Mouse (Mus musculus) monocyte, adult 5-6 weeks (primary cell): ENCODE measurements around the gene Mindy3. TPM values are rescaled to one million over a fixed set of nuclear protein-coding genes. Genes with fewer than 3 reads are reported as not detected.
"Not testable (repeated sequence)": the region's sequence is repeated elsewhere in the genome, so short reads cannot be mapped to it uniquely, and the experiment has no call there.

Experiments
- ATAC-seq: fragments of 153-309, 156-312 bp; replicated peaks from 2 replicates; pipeline ENCODE4 v1.8.0; 2017; ENCODE audit warnings: mild to moderate bottlenecking; ENCODE audit not compliant: low TSS enrichment, insufficient number of reproducible peaks, severe bottlenecking, poor library complexity, low FRiP score
- total RNA-seq: library from RNA; stranded (forward); fragments of 200-1000, 200-491, 200-594 nt; gene quantifications from 3 replicates; pipeline ENCODE4 v1.2.3, GENCODE M21; 2017

The Mindy3 gene
- total RNA-seq, result 30.5 to 73.2 TPM (median 47.8 TPM) in 3 replicates

DNA sequence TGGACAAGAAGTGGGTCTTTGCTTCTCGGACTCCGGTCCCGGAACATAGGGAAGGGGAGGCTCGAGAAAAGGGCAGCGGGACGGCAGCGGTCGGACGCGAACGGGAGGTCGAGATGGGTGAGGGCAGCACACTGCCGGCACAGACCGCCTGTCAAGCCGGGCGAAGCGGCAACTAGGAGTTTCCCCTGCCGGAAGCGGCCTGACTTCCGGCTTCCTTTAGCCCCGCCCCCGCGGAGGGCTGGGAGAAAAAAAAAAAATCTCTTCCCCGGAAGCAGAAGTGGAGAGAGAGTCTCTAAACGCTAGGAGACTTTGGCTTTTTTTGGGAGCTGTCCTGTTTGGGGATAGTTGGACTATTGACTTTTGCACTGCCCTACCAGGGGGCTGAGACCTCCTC is at the start of gene Mindy3:
TSS of gene Mindy3 (minus strand) at position 209 of the 394 bp plus-strand sequence.
- peak; percentile 90 for ATAC-seq

DNA sequence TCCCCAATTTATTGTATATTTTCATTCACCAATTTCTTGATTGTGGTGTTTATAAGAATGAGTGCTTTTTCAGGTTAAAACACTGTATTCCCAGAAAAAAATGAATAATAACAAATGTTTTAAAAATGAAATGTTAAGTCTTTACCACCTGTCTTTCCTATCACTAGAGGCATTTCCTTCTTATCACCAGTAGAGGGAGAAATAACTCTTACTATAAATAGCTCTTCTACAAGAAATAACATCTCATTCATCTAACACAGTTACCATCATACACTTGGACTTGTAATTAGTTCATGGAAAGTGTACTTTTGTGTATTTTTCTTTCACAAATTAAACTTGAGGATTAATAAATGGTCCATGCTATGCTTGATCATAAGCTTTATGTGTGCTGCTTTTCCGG is 40.5 kb upstream of the Mindy3 start:
- no peak for ATAC-seq

DNA sequence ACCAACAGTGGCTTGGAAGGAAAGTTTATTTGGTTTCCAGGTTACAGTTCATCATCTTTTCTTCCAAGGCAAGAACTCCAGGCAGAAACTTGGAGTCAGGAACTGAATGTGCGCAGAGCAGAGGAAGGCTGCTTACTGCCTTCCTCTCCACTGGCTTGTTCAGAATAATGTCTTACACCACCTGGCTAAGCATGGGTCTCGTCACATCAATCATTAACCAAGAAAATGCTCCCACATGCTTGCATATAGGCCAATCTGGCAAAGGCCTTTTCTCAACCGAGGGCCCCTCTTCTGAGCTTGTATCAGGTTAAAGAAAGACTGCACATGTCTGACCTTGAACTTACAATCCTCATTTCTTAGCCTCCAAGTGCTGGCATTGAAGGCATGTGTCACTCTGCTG is 30.8 kb upstream of the Mindy3 start:
- ATAC-seq, result no peak

DNA sequence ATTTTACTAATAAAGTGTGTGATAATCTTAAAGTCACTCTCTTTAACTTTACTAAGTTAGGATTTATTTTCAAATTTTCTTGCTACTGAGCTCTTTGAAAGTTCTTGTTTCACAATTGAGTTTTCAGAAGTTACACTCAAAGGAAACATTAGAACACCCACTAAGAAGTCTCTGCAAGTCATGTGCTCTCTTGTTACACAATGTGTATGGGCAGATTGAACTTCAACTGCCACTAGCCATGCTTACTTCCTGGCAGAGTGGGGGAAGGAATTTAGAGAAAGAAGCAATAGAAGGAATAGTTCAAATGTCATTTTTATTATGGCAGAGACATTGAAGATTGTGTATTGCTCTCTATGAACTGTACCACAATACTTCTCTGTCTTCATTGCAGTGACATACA is 20.9 kb upstream of the Mindy3 start:
- ATAC-seq, result no peak

DNA sequence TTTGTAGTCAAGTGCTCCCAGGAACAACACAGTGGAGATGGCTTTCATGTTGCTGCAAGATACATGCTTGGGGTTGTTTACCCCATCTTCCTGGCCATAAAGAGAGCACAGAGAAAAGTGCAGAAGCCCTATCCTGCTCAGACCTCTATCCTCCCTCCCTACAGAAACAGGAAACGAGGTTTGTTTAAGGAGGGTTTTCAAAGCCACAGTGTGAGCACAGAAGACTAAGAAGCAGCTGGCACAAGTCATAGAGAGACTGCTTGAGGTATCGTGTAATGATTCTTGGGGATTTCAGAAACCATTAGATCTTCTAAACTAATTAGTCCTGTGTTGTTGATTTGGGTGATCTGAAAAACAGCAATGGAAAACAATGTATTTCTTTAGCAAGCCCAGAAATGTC is 20.3 kb upstream of the Mindy3 start:
- no peak for ATAC-seq

DNA sequence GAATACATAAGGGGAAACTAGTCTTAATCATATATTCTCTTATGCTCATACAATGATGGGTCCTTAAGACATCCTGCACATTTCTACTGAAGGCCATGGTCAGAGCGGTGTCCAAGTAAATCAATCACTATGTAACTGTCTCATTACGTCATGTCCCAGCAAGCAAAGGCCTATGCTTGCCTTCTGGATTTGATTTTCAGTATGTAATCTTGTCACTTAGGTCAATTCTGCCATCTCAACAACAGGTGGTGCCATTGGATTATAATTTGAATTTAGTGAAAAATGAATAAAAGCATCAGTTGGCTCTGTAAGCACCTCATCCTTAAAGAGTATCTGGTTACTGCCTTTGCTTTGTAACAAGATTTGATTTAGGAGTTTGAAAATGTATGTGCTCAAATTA is 18.9 kb upstream of the Mindy3 start:
- ATAC-seq, result no peak

DNA sequence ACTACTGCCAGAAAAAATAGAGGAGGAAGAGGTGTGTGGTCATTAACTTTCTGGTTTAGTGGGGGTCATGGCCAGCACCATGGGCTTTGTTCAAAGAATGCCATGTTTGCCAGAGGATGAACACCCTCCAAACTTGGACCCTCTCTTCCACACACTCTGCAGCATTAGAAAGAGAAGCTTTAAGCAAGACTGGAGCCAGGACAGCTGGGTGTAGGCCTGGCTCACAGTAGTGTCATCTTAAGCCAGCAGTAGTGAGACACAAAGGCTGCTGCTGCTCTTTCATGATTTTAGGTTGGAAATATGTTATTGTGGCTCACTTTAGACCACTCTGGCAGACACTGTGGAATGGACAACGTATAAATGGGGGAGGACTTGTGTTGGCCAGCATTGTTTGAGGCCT is 12.8 kb upstream of the Mindy3 start:
- no peak for ATAC-seq

DNA sequence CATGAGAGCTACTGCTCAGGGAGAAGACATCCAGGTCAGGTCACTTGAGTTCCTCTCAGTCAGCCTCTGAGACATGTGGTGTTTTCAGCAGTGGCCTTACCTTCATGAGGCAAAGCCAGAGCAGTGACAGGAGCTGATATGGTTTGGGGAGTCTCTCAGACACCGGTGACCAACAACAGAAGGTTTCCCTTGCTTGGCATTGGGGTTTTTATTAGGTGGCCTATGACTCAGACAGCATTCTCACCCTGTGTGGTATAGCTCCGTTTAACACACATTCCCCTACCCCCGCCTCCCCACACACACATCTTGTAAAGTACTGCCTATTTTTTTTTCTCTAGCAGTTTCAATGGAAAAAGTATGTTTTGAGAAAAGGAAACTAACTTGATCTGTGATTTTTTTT is 5.1 kb upstream of the Mindy3 start:
- no peak for ATAC-seq

DNA sequence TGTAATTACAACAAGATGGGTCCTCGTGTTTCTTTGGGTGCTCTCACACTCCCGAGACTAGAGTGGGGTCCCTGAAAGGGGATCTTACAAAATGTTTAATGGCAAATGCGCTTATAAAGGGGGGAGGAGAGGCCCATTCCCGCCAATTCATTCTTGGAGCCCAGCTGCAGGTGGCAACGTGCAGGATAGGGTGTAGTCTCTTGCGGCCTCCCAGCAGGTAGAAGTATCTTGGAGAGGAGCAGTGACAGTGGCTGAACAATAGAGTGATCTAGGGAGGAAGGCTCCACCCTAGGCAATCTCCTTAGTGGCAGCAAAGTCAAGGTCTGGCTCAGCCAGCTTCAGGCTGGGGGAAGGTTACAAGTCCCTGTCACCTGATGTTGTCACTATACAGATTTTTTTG is 4.2 kb upstream of the Mindy3 start:
- ATAC-seq, result not testable (repeated sequence)

DNA sequence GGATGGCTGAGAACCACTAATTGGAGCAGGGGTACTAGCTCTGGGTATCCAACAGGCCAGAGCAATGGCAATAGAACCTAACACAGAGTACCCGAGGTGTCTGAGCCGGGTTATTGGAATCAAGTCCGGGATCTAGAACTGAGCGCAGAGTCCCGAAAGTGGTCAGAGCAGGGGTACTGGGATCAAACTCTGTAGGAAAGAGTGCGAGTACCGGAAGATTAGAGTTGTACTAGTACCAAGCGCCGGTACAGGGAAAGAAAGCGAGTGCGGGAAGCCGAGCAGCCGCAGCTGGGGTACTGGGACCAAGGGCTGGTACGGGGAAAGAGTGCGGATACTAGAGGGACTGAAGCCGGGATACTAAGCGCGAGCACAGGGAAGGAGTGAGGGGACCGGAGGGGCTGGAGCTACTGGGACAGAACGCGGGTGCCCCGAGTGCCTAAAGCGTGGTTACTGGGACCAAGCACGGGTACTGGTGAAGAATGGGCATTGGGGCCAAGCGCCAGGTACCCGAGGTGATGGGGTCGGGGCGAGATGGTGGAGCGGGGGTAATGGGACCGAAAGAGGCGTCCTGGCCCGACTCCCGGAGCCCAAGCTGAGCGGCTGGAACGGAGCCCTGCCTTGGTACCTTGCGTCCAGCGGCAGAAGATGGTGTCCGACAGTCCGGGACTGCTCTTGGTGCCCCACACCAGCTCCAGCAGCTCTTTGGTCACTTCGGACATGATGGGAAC is 572 bp downstream of the Mindy3 start:
- ATAC-seq, result peak; percentile 25

DNA sequence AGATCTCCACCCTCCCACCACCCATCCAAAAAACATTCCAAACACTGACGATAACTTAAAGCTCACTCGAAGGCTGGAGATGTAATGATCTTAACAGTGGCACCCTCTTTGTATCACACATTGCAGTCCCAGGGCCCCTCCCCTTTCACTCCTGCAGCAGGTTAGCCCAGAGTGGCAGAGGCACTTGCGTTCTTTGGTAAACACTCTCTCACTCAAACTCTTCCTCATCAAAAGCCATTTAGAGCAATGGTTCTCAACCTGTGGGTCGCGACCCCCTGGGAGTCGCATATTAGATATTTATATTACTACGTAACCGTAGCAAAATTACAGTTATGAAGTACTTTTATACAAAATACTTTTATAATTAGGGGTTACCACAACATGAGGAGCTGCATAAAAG is 1.1 kb downstream of the Mindy3 start:
- ATAC-seq, result no peak

DNA sequence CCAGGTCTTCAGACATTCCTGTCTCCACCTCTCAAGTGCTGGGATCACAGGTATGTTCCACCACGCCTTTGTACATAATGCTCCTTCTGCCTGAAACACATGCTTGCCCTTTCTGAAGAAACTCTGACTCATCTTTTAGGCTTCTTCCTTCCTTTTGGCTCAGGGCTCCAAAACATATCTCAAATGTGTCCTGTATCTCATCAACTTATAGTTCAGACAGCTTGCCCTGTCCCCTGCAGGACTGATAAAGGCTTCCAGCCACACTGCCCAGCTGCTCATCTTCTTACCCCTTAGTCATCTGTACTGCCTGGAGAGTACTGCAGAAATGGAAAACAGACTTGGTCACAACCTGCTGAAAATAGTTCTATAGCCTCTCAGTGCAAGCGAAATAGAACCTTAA is 7.0 kb downstream of the Mindy3 start:
- ATAC-seq, result no peak

DNA sequence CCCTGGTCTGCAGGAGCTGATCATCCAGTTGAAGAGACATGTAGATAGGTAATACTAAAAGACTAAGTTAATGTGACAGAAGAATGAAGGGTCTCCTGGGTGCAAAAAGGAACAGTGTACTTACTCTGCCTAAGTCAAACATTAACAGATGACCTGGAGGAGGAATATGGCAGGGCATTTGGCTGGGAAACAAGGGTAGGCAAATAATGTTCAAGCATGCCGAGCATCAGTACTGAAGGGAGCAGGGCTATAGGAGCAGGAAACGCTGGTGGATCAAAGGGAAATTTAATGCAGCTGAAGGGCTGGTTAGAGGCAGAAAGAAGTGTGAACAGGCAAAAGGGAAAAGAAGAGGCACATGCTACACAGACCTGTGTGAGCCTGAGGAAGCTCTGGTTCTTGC is 8.1 kb downstream of the Mindy3 start:
- no peak for ATAC-seq

DNA sequence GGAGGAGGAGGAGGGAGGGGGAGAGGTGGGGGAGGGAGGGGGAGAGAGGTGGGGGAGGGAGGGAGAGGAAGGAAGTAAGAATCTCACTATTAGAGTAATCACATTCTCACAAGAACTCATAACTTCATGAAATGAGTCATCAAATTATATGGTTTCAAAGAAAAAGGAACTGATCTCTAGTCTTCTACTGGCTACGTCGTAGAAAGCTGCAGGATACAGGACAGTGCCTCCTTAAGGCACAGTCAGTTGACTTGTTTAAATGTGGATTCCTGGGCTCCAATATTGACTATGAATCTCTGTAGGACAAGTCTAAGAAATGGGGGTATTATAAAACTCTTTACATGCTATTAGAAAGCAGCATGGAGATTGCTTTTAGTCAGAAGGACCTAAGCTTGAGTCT is 12.5 kb downstream of the Mindy3 start:
- peak; percentile 71 for ATAC-seq

DNA sequence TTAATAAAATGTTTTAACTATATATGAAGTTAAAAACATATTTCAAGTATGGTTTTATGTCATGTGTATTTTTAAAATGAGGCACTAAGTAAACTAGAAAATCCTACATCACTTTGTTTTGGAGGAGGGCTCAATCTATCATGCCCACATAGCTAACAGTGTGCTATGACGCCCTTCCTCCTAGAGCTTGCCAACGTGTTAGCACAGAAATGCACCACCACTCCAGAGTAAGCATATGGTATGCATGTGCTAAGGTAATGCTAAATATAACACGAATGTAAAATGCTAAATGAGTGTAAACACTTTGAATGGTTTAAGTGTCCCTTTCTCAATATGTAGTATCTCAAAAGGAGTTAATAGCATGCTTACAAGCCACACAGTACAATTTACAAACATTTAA is 16.8 kb downstream of the Mindy3 start:
- ATAC-seq, result no peak

DNA sequence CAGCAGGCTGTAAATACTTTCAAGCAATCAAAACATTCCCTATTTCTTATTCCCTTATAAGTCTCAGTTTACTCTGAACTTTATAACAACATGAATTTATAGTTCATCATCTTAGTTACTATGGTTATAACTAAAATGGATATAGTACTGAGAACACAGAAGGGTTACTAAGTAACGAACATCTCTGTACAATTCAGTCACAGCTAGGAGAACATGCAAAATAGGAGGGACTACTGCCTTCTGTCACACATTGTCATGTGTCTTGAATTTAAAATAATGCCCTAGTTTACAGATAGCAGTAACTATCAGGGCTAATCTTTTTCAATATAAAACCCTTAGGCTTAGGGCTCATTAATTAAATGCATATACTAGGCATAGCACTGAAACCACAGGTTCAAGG is 18.1 kb downstream of the Mindy3 start:
- ATAC-seq, result no peak

DNA sequence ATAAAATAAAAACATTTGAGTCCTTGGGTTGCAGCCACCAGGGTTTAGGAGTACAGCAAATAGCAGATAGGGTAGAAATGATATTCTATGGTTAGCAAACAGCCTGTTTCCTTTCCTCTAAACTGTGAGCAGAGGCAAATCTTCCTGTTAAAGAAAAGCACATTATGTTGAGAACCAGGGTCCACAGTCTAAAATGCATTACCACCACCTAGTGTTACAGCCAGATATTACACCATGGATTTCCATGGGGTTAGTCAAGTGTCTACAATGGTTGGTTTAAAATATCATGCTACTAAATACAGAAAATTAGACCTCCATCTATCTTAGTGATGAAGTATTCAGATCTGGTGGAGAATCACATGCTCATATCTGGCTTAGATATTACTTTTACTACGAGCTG is 30.2 kb downstream of the Mindy3 start:
- peak; percentile 63; the same call in 1 of the 2 replicates for ATAC-seq

DNA sequence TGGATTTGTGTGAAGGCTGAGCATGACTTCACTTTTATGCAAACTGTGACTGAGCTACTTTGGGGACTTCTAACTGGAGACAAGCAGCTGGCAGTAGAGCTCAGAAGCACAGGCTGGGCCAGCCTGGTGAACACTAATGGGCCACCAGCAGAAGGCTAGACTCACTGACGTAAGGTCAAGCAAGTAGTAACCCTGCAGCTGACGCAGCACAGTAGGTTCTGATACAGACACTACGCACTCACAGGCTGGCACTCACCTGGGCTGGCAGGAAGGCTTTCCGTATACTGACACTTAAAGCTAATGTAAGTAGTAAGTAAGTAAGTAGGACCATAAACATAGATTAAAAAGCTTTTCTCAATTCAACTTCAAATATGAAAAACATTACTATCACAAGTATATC is 30.7 kb downstream of the Mindy3 start:
- ATAC-seq, result no peak

DNA sequence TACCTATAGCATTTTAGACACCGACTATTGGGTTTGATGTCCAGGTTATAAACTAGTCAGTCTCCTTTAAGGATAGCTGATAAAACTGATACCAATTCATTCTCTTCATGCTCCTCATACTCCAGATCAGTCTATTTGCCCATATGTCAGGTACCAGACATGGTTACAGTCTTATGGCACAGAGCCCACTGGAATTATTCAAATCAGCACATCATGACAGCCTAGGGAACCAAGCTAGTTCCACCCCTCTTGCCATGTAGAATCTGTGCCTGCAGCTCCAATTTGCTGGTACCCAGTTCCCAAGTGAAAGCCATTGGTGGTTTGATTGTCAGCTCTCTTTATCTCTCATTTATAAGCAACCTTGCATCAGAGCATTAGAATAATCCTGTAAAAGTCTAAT is 34.9 kb downstream of the Mindy3 start:
- no peak for ATAC-seq

DNA sequence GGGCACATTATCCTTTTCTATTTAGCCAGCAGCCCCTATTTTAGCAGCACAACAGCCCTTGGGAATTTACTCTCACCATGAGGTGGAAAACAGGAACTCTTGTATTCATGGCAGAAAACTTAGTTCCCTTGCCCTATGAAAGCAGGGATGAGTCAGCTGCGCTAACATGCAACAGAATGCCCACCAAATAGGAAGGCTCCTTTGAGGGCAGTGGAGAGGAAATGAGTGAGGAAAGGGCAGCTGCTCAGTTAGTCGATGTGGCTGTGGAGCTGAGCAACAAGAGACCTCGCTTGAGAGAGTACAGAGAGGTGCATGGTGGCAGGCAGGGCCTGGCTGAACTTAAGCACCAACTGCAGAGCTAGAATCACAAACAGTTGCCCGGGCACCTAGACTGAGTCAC is 36.6 kb downstream of the Mindy3 start:
- ATAC-seq, result 0 out of 2 replicates have a peak, but pooled peaks have one; percentile 27

DNA sequence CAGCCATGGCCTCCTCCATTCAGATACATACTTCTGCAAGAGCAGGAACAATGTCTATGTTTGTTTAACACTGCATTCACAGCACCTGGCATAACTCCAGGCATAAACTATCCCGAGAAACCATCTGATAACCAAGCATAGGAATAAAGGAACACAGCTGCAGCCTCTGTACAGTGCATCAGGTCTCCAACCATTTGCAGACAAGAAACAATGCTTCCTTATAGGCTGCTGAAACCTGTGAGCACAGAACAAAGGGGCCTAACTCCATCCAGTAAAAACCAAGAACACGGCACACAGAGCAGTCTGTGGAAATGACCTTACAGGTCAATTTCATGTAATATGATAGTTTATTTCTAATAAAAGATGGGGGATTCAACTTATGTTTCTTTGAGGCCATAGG is 39.0 kb downstream of the Mindy3 start:
- no peak for ATAC-seq
